Mouse (Mus musculus): ENCODE measurements around the gene Gnai2. TPM values are rescaled to one million over a fixed set of nuclear protein-coding genes. Genes with fewer than 3 reads are reported as not detected.

The Gnai2 gene
- polyA plus RNA-seq, 1 experiment from 2014 or later = 265 TPM

GRCm38 (mm10) chr9:107586504-107586903 is 48.7 kb downstream of the Gnai2 start:
- Histone ChIP-seq H3K9me3 (ENCODE audit: control insufficient read depth) (no peaks in the 10 kb centered on the region), H3K4me1 (replicated peaks; ENCODE audit: control insufficient read depth, insufficient read depth, low read length) (peaks cover 4% of the 10 kb centered on the region; the same call in 1 of the 2 replicates), H3K27ac (ENCODE audit: low read depth, low read length) (peak overlapping the region; percentile 78), H3K36me3 (ENCODE audit: control insufficient read depth, insufficient read depth) (peaks cover 30% of the 10 kb centered on the region), H3K4me2 (replicated peaks; ENCODE audit: low read depth) (peak overlapping the region; percentile 6; the same call in 1 of the 2 replicates), H3K27me3 (replicated peaks; ENCODE audit: control insufficient read depth, insufficient read depth, low read length) (no peaks in the 10 kb centered on the region), H3K4me3 (ENCODE audit: low read depth, low read length) (no peak overlapping the region), H3K9ac (ENCODE audit: low read depth, low read length) (no peak overlapping the region)
- ATAC-seq = no peak
- TF ChIP-seq CTCF (IDR thresholded peaks at IDR 0.05; ENCODE audit: low read depth) = no peak
- 83% methylated on average over 5 of the region's 5 CpGs for WGBS

GRCm38 (mm10) chr9:107583174-107583573 is 52.0 kb downstream of the Gnai2 start:
- Histone ChIP-seq H3K36me3 (ENCODE audit: control insufficient read depth, insufficient read depth) (peaks cover 18% of the 10 kb centered on the region), H3K27ac (ENCODE audit: low read depth, low read length) (no peak overlapping the region), H3K9ac (ENCODE audit: low read depth, low read length) (no peak overlapping the region), H3K27me3 (replicated peaks; ENCODE audit: control insufficient read depth, insufficient read depth, low read length) (no peaks in the 10 kb centered on the region), H3K9me3 (ENCODE audit: control insufficient read depth) (no peaks in the 10 kb centered on the region), H3K4me2 (replicated peaks; ENCODE audit: low read depth) (no peak overlapping the region), H3K4me3 (ENCODE audit: low read depth, low read length) (no peak overlapping the region), H3K4me1 (replicated peaks; ENCODE audit: control insufficient read depth, insufficient read depth, low read length) (peaks cover 4% of the 10 kb centered on the region; the same call in 1 of the 2 replicates)
- no peak for ATAC-seq
- no peak for TF ChIP-seq CTCF (IDR thresholded peaks at IDR 0.05; ENCODE audit: low read depth)
- WGBS = 93% methylated on average over 14 of the region's 14 CpGs

GRCm38 (mm10) chr9:107582509-107583062 is 52.6 kb downstream of the Gnai2 start:
- Histone ChIP-seq H3K4me1 (replicated peaks; ENCODE audit: control insufficient read depth, insufficient read depth, low read length) (peaks cover 4% of the 10 kb centered on the region; the same call in 1 of the 2 replicates), H3K9ac (ENCODE audit: low read depth, low read length) (no peak overlapping the region), H3K4me2 (replicated peaks; ENCODE audit: low read depth) (no peak overlapping the region), H3K27ac (ENCODE audit: low read depth, low read length) (no peak overlapping the region), H3K4me3 (ENCODE audit: low read depth, low read length) (no peak overlapping the region), H3K9me3 (ENCODE audit: control insufficient read depth) (no peaks in the 10 kb centered on the region), H3K36me3 (ENCODE audit: control insufficient read depth, insufficient read depth) (peaks cover 18% of the 10 kb centered on the region), H3K27me3 (replicated peaks; ENCODE audit: control insufficient read depth, insufficient read depth, low read length) (no peaks in the 10 kb centered on the region)
- no peak for ATAC-seq
- no peak for TF ChIP-seq CTCF (IDR thresholded peaks at IDR 0.05; ENCODE audit: low read depth)
- WGBS = 93% methylated on average over 7 of the region's 7 CpGs

GRCm38 (mm10) chr9:107581584-107581983 is 53.6 kb downstream of the Gnai2 start:
- no peak for TF ChIP-seq CTCF (IDR thresholded peaks at IDR 0.05; ENCODE audit: low read depth)
- Histone ChIP-seq H3K4me1 (replicated peaks; ENCODE audit: control insufficient read depth, insufficient read depth, low read length) (peaks cover 8% of the 10 kb centered on the region; the same call in 1 of the 2 replicates), H3K9me3 (ENCODE audit: control insufficient read depth) (no peaks in the 10 kb centered on the region), H3K4me2 (replicated peaks; ENCODE audit: low read depth) (peak overlapping the region; percentile 91), H3K36me3 (ENCODE audit: control insufficient read depth, insufficient read depth) (peaks cover 18% of the 10 kb centered on the region), H3K4me3 (ENCODE audit: low read depth, low read length) (peak overlapping the region; percentile 51), H3K27me3 (replicated peaks; ENCODE audit: control insufficient read depth, insufficient read depth, low read length) (no peaks in the 10 kb centered on the region), H3K27ac (ENCODE audit: low read depth, low read length) (no peak overlapping the region), H3K9ac (ENCODE audit: low read depth, low read length) (peak overlapping the region; percentile 70; the same call in 1 of the 2 replicates)
- ATAC-seq = no peak
- 63% methylated on average over 4 of the region's 4 CpGs for WGBS

GRCm38 (mm10) chr9:107580501-107581317 is 54.5 kb downstream of the Gnai2 start, which contains the start of gene Hyal3:
Gene Hyal3, plus strand, starts transcription at chr9:107580818.
- peak; percentile 60 for ATAC-seq
- Histone ChIP-seq H3K4me3 (ENCODE audit: low read depth, low read length) (peak within 1 kb of the TSS; percentile 51), H3K27me3 (replicated peaks; ENCODE audit: control insufficient read depth, insufficient read depth, low read length) (no peaks in the 10 kb centered on the region), H3K36me3 (ENCODE audit: control insufficient read depth, insufficient read depth) (peaks cover 18% of the 10 kb centered on the region), H3K27ac (ENCODE audit: low read depth, low read length) (peak within 1 kb of the TSS; percentile 84), H3K4me1 (replicated peaks; ENCODE audit: control insufficient read depth, insufficient read depth, low read length) (0 out of 2 replicates have a peak, but pooled peaks cover 5% of the 10 kb centered on the region), H3K4me2 (replicated peaks; ENCODE audit: low read depth) (peak within 1 kb of the TSS; percentile 91), H3K9me3 (ENCODE audit: control insufficient read depth) (no peaks in the 10 kb centered on the region), H3K9ac (ENCODE audit: low read depth, low read length) (peak within 1 kb of the TSS; percentile 70)
- WGBS = under 1% methylated on average over 32 of the region's 32 CpGs
- TF ChIP-seq CTCF (IDR thresholded peaks at IDR 0.05; ENCODE audit: low read depth) = no peak

All from intestine, postnatal 0 days (tissue).